Mouse (Mus musculus): ENCODE data around the gene Cog7.

DNA sequence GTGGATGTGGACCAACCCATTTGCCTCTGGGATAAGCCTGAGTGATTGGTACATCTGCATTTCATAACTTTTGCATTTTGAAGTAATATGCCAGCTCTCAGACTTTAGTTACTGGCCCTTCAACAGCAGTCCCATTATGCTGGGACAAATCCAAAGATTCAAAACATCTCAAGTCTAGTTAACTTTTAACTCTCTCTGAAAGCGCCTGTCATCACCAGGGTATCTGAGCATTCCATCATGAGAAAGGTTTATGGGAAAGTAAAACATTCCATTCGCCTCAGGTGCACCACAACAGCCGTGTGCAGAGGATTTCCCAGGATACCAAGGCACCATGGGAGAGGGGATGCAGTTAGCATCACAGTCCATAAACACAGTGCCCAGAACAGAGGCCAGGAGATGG, 39.9 kb downstream of the Cog7 start:
- no peak for TF ChIP-seq POLR2A (IDR thresholded peaks at IDR 0.05; ENCODE audit: low read depth, low read length)
- no peak for TF ChIP-seq CTCF (conservative IDR thresholded peaks at IDR 0.05; ENCODE audit: insufficient read depth, insufficient read length, low read depth, low read length)

Measured in kidney, adult 2 months (tissue).